Mouse (Mus musculus): ENCODE results near the gene Agap3.

Agap3 gene

DNA sequence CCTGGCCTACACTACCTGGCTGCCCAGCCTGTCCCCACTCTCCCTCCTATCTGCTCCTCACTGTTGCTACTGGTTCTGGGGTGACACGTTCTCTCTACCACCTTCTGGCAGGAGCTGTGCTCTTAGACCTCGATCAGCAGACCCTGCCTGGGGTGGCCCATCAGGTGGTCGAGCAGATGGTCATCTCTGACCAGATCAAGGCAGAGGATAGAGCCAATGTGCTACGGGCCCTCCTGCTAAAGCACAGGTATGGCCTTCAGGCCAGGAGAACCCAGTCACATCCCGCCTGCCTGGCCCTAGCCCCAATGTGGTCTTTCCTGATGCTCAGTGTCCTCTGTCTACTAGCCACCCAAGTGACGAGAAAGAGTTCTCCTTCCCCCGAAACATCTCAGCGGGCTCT lies 18.0 kb upstream of the Agap3 start:
- no peak for DNase-seq

DNA sequence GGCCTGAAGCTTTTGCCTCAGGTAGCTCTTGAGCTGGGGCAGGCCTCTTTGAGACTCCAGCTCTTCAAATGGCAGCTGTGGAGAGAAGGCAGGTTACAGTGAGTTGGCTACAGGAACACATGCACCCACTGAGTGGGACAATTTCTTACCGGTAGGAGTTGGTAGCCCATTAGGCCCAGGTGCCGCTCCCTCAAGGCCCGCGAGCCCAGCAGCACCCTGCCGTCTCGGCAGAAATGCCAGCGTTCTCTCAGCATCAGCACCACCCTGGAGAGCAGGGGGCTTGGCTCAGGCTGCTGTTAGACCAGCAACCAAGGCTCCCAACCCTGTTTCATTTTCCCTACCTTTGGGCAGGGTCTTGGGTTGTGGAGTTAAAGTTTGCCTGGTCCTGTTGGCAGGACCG lies 10.8 kb upstream of the Agap3 start:
- DNase-seq = no peak

DNA sequence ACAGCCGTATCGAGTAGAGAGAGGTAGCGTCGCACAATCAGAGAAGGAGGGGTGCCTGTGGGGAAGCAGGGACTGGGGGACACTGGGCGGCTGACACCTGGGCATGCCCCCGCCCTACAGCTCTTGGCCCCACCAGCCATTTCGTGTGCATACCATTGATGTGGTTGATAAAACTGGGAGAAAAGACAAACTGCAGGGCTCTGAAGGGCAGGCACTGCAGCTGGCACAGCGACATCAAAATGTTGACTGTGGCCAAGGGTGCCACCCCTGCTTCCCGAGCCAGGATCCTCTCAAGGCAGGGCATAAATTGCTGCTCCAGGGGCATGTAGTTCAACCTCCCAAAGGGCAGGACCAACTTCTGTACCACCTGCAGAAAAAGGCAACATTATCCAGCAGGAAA lies 9.9 kb upstream of the Agap3 start:
- no peak for DNase-seq

DNA sequence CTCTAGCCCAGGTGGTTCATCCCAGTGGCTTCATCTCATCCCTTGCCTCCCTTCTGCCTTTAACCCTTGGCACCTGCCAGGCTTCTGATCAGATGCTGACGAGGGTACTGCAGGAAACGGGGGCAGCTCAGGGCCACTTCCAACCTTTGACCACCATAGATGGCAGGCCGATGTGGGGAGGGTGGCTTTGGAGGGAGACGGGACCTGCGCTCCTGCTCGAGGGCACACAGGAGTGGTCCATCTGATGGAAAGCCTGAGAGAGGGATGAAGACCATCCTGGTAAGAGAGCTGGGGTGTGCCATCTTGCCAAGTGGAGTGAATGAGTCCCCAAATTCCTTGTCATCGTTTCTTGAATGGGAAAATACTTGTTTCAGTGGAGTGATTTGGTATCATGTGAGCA lies 8.8 kb upstream of the Agap3 start:
- DNase-seq = no peak

DNA sequence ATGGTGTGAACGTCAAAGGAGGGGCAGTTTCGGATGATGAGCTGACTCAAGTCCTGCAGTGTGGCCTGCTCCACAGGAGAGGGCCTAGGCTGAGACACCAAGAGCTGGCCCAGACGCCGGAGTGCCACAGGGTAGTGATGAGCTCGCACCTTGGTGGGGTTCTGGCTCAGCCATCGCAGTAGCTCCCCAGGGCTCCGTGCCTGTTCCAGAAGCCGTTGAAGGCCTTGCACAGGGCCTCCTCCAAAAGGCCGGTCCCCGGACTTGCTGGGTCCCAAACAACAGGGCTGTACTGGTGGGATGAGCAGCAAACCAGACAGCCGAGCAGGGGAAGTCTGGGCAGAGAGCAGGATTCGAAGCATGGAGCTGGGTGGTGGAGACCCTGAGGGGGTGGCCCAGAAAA lies 8.1 kb upstream of the Agap3 start:
- no peak for DNase-seq

DNA sequence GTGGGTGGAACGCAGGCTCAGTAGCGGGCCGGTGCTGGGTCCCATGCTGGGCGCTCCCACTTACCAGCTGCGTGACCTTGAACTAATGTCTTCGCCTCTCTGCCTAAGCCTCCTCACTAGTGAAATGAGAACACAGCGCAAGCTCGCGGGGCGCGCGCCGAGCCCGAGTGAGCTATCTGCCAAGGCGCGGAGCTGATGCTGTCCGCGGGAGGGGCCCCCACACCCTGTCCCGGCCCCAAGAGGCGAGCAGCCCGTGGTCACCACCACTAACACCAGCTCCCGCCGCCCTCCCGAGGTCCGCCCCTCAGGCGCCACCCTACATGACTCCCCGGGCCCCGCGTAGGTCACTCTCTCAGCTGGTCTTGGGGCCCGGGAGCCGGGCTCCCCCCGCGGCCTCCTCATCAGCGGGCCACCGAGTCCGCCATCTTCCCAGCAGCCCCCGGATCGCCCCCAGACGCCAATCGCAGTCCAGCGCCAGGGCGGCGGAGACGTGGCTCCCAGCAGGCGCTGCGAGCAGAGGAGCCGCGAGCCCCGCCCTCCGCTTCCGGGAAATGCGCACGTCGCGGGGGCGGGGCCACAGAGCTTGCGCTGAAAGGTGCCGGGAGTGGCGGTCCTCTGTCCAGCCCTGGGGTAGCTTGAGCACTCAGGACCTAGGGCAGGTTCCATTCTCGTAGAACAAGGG lies 7.1 kb upstream of the Agap3 start, which contains the start of gene Fastk:
Fastk (minus strand) TSS at position 542 of the 682 bp plus-strand sequence.
- DNase-seq = peak; percentile 96

DNA sequence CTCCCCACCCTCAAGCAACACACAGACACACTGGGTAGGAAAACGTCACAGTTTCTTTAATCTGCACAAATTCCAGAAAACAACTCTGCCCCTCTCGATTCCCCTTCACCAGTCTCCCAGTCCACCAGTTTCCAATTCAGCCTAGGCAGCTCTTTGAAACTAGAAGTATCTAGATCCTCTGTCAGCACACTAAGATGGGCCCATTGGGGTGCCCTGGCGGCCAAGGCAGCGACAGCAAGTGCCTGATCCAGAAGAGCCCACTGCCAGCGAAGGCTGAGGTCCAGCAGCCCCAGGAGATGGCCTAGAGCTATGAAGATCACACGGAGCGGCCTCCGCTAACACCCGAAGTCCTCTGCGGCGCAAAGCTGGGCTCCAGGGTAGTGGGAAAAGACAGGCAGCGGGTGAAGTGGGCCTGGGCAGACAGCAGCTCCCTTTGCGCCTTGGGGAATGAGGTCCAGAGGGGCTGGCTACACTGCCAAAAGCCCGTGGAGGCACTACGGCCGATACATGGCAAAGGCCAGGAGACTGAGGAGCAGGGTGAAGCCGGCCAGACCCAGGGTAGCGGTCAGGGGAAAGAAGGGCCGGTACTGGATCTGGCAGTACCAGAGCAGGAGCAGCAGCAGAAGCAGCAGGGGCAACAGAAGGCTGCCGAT lies 6.4 kb upstream of the Agap3 start:
- no peak for DNase-seq

DNA sequence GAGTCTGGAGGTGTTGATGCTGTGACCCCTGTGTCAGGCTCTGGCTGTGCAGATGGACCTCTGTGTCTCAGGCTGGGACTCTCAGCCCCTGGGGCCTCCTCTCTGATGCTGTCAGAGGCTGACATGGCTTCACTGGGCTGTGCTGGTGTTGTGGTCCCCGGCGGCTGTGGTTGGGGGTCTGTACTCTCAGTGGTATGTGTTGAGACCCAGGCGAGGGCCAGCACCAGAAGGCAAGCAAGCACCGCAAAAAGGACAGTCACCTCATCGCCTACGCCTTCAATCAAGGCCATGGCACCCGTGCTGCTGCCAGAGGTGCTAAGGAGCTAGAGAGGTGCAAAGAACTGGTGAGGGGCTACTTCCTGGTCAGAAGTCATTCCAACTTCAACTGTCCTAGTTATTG lies 5.3 kb upstream of the Agap3 start:
- no peak for DNase-seq

DNA sequence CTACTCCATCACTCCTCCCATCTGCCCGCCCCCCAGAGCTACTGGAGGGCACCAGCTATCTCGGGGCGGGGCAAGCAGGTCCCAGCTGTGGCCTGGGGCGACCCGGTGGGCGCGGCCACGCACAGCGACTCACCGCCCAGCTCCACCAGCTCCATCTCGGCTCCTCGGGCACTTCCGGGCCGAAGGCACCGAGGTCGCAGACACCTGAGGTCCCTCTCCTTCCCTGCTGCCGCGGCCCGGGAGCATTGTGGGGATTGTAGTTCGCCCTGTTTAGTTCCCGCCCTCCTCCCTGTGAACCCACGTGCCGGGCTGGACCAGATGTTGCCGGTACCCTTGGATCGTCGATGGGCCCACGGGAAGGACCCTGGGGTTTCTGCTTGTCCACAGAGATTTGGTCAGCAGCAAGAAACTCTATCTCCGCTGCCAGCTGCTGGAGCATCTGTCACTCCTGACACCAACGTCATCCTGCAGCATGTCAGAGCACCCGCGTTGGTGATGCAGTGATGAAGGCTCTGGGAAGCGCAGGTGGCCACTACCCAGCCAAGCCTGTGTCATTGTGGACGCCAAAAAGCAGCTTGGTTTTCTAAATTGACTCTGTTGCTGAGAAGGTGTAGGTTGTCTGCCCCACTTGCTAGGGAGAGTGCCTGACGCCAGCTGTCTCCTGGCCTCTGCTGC lies 4.2 kb upstream of the Agap3 start, which contains the start of gene Tmub1:
Tmub1 (minus strand) TSS at position 231 of the 675 bp plus-strand sequence.
- peak; percentile 89 for DNase-seq

DNA sequence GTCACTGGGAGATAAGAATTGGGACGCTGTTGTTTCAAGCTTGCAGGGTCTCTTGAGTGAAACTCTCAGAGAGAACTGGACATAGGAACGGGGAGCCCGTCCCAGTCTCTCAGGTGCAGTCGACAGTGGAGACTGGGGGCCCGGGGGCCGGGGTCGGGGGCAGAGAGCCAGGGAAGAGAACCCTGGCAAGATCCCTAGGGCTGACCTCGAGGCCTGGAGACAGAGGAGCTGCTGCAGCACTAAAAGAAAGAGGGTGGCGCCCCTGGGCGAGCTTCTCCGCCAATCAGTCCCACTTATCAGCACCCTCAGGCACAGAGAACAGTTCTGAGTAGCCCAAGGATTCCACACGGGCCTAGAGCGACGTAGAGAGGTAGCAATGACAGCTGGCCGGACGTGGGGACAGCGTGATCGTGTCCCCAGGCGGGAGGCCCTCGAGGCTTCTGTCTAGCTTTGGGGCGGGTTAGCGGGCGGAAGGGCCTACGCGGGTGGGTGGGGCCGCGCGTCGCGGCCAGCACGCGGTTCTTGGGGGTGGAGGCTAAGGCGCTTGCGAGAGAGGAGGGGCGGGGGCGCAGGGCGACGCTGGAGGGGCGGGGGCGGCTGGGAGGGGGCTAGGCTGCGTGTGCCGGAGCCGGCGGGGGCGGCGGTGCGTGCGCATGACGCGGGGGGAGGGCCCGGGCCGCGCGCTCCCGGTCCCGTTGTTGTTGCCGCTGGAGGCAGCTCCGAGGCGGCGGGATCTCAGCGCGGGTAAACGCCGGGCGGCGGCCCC lies 530 bp upstream of the Agap3 start:
- peak; percentile 88 for DNase-seq

DNA sequence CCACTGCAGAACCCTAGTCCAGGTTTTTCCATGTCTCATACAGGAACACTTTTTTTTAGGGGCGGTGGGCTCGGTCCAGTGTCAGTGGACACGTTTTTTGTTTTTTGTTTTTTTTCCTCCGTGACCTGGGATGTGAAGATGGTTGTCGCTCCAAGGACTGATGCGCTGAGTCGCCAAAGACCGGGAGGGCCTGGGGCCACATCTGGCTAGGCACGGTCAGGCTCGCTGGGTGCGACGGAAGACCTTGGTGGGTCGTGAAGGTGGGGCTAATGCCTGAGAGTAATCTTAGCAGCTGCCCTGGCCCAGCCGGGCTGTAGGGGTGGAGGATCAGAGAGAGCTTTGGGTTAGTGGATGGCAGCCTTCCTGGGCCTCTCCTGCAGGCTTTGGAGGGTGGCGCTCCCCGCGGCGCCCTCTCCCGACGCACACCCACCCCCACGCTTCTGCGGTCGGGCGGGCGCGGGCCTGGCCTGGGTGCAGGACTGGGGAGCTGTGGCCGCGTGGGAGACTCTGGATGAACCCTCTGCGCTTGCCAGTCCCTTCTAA lies 785 bp downstream of the Agap3 start:
- DNase-seq = peak; percentile 45

DNA sequence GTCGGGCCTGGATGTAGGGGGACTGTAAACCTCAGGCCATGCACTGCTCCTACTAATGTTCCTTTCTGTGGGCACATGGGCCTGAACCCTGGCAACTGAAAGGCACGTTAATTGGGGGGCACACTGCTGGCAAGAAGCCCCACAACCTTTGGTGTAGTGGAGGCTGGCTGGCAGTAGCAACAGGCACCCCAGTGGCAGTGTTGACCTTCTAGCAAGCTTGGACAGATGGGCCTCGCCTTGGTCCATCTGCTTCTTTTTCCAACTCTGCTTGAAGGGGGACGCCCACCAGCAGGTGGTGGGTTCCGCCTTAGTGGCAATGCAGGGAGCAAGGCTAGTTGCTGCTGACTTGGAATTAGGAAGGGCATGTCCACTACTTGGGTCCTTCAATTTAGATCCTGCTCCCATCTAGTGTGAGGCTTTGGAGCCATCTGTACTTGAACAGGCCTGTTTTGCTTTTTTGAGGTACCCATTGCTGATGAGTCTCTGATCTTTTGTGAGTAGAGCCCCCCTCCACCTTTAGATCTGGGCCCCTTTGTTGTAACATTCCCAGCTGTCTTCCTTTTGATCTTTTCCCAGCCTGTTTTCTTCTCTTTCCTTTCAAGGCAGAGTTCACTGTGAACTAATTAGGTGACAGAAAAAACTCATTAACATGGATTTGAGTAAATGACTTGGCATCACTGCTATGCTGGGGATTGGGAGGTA lies 1.5 kb downstream of the Agap3 start:
- DNase-seq = no peak

DNA sequence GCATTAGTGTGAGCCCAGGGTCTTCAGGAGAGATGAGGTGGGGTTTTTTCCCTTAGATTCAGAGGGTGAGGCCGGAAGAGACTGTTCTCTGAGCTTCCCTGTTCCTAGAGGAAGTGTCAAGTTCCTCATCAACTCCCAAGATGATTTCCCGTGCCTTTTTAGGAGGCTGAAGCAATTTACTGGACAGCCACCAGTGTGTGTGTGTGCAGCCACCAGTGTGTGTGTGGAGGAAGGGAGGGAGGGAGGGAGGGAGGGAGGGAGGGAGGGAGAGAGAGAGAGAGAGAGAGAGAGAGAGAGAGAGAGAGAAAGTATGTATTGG lies 2.0 kb downstream of the Agap3 start:
- DNase-seq = no peak

DNA sequence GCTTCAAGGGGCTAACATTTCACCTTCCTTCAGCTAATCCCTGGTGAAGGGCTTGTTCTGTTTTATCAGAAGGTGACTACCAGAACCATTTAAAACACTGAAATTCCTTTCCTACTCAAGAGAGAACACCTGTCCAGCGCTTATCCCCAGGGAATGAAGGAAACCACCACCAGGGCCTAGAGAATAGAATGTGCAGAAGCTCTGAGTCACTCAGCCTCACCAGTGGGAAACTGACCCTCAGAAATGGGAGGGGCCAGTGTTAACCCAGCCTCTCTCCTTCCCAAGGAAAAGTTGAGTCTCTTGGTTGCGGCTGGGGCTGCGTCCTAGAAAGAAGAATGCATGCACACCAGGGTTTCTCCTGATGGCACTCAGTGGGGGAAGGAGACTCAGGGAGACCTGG lies 3.1 kb downstream of the Agap3 start:
- DNase-seq = no peak

DNA sequence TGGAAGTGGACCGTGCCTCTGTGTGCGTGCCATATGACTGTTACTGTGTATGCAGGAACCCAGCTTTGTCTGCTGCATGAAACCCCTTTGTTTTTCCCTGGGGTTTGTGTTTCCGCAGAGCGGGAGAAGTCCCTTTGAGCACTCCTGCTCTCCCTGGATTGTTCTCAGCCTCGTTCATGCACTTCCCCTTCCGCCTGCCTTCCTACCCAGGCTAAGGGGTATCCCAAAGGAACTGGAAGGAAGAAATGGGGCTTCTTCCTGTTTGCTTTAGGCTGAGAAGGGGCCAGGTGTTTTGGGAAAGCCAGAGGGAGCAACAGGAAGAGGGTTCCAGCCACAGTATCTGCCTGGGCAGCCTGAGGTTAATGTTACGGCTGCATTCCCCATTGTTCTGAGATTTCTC lies 3.6 kb downstream of the Agap3 start:
- DNase-seq = no peak

DNA sequence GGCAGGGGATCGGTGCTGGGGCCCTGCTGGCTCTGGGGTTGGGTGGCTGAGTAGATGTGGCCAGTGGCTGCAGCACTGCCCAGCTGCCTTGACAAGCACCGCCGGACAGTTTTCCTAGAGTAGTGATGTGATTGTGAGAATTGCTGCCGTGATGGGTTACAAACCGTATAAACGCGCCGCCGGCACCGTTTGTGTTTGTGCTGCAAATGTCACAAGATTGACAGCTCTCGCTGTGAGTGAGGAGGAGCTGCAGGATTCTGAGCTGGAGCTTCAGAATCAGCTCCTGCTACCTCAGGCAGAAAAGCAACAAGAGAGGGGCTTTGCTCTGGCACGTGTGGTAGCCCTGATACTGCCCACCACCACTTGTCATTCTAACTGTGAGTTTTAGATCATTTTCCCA lies 14.8 kb downstream of the Agap3 start:
- DNase-seq = no peak

DNA sequence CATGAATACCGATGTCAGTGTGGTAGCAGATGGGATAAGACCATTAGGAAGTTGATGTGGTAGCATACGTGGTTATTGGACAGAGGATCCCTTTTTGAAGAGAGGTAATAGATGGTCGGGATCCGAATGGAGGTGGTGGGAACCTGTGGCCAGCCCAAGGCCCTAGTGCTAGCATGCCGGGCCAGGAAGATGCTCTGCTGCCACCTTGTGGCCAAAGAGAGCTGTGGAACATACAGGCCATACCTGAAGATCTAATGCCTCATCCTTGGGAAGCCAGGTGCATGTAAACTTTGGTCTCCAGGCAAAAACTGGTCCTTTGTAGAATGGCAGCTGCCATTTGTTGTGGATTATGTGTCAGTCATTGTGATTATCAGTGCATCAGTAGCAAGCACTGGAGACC lies 18.6 kb downstream of the Agap3 start:
- DNase-seq = peak; percentile 69

DNA sequence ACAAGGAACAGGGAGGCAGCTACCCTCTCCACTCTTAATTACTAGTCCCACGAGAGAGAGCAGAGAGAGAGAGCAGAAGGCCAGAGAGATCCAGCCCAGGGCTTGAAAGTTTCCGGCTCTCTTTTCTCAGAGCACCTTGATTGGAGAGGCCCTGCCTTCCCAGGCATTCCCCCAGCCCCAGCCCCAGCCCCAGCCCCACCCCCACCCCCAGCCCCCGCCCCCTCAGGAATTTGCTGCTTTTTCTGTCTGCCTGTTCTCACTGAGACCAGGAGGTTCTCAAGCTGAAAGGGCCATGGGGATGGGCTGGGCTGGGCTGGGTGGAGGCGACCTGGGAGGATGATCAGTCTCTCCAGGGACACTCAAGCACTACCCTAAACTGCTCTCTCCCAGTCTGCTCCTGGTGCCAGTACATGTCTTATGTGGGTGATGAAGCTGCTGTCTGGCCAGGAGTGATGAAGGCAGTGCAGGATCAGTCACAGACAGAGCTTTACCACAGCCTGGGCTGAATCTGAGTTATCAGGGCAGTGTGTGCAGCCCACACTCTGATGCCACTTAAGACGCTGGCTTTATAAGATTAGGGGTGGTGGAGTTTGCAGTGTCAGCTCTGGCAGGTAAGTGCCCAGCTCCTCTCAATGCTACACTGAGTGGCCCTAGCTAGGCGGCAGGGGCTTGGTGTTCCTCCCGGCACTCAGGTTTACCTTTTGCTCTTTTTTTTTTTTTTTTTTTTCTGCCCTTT lies 21.1 kb downstream of the Agap3 start:
- DNase-seq = no peak

DNA sequence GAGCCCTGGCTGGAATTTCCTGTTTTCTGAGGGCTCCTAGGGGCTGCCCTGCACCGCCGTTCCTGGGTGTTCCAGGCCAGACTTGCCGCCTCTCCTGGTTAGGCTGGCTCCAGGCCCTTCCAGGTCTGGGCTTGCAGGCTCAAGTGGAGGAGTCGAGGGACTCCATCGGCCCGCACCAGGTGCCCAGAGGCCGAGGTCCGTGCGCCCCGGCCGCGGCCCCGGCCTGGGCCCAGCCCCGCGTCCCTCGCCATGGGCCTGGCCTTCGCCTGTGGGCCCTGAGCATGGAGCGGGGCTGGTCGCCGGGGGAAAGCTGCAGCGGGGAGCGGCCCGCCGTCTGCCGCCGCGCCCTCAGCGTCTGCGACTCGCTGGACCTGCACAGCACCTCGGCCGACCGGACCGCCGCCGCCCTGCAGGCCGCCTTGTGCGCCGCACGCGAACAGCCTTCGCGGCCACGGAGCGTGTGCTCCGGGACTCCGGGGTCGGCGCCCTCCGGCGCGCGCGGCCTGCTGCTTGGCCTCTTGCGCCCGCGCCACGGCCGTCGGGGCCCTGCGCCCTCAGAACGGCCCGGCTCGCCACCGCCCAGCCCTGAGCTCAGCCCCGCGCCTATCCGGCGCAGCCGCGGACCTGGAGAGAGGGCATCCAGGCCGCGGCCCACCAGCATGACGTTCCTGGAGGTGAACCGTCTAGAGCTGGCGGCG lies 22.2 kb downstream of the Agap3 start:
- no peak for DNase-seq

DNA sequence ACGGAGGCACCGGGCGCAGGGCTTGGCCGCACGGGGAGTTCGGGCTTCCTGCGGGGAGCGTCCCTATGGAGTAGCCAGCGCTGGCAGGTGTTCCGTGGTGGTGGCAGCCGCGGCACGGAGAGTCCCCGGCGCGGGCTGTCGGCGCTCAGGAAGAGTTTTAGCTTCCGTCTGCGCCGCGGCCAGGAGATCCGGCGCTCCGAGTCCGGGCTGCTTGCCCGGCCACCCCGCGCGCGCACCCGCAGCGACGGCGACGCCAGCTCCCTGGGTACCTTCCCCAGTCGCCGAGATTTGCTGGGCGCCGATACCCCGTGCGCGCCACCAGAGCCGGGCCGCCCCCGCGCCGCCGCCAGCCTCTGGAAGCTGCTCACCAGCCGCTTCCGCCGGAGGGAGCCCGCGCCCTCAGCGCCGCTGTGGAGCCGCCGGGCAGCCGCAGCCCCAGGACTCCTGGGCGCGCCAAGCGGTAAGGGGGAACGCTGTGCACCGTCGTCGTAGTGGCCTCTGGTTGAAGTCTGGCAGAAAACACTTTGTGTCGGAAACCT lies 22.8 kb downstream of the Agap3 start:
- peak; percentile 84 for DNase-seq

Data from right cerebral cortex, postnatal 25 days (tissue).